Mouse (Mus musculus) forebrain, embryonic 12.5 days (tissue): ENCODE results near the gene Sh3bp4. TPM values are rescaled to one million over a fixed set of nuclear protein-coding genes. Genes with fewer than 3 reads are reported as not detected.

Experiments
- ATAC-seq: fragments of 200-750 bp; cut with Nextera tagmentation; 2 replicates; pipeline ENCODE4 v1.8.0; 2017; ENCODE audit warnings: moderate TSS enrichment; ENCODE audit not compliant: low FRiP score
- H3K27ac ChIP-seq: fragments of 300-500 bp; sonication (generic); 2 replicates; pipeline ENCODE4 v1.5.1; 2016; ENCODE audit warnings: mild to moderate bottlenecking
- H3K27me3 ChIP-seq: fragments of 300-500 bp; sonication (generic); 2 replicates; pipeline ENCODE4 v1.6.1; 2016; ENCODE audit warnings: mild to moderate bottlenecking
- H3K36me3 ChIP-seq: fragments of 300-500 bp; sonication (generic); replicated peaks from 2 replicates; pipeline ENCODE4 v1.6.1; 2016; ENCODE audit warnings: mild to moderate bottlenecking
- H3K4me1 ChIP-seq: fragments of 300-500 bp; sonication (generic); 2 replicates; pipeline ENCODE4 v1.6.1; 2016
- H3K4me2 ChIP-seq: fragments of 300-500 bp; sonication (generic); 2 replicates; pipeline ENCODE4 v1.6.1; 2016; ENCODE audit warnings: mild to moderate bottlenecking, moderate library complexity
- H3K4me3 ChIP-seq: fragments of 300-500 bp; sonication (generic); replicated peaks from 2 replicates; pipeline ENCODE4 v1.5.1; 2016; ENCODE audit warnings: mild to moderate bottlenecking
- H3K9ac ChIP-seq: fragments of 300-500 bp; sonication (generic); 2 replicates; pipeline ENCODE4 v1.6.1; 2016; ENCODE audit warnings: mild to moderate bottlenecking
- H3K9me3 ChIP-seq: fragments of 300-500 bp; sonication (generic); 2 replicates; pipeline ENCODE4 v1.6.1; 2016
- WGBS: fragments of 180-500 bp; shearing (Covaris S2); methylation state at CpG from one replicate; pipeline ENCODE4 v1.1.7; 2016; 5-methylcytosine and 5-hydroxymethylcytosine counted together
- polyA plus RNA-seq: library from polyadenylated mRNA; unstranded; fragments of >200 nt; fragmentation: Nextera tagmentation; extraction: Ambion mirVana; gene quantifications from 2 replicates; pipeline ENCODE4 v1.2.1, GENCODE M21; 2016

Gene Sh3bp4
- polyA plus RNA-seq, 1 experiment from 2014 or later: 27.1 TPM

GRCm38 (mm10) chr1:89138316-89138715 lies 68.1 kb downstream of the Sh3bp4 start:
- Histone ChIP-seq H3K4me1 (peaks cover 19% of the 10 kb centered on the region), H3K36me3 (peaks cover 26% of the 10 kb centered on the region), H3K4me3 (no peak overlapping the region), H3K27ac (no peak overlapping the region), H3K4me2 (no peak overlapping the region), H3K9ac (no peak overlapping the region), H3K27me3 (no peaks in the 10 kb centered on the region), H3K9me3 (no peaks in the 10 kb centered on the region)
- WGBS: 91% methylated on average over 5 of the region's 5 CpGs
- no peak for ATAC-seq

- Histone ChIP-seq H3K4me3 (no peak overlapping the region), H3K9me3 (no peaks in the 10 kb centered on the region), H3K27me3 (no peaks in the 10 kb centered on the region), H3K9ac (no peak overlapping the region), H3K27ac (no peak overlapping the region), H3K4me2 (no peak overlapping the region), H3K36me3 (peaks cover 44% of the 10 kb centered on the region), H3K4me1 (peaks cover 19% of the 10 kb centered on the region)
- no peak for ATAC-seq
- 88% methylated on average over 9 of the region's 9 CpGs for WGBS
Observed at GRCm38 (mm10) chr1:89140113-89140512, 69.9 kb downstream of the Sh3bp4 start.

GRCm38 (mm10) chr1:89151071-89151470 lies 80.9 kb downstream of the Sh3bp4 start:
- ATAC-seq: no peak
- 92% methylated on average over 7 of the region's 7 CpGs for WGBS

GRCm38 (mm10) chr1:89152576-89152975 lies 82.4 kb downstream of the Sh3bp4 start:
- Histone ChIP-seq H3K9me3 (no peaks in the 10 kb centered on the region), H3K4me3 (no peak overlapping the region), H3K4me2 (no peak overlapping the region), H3K4me1 (no peaks in the 10 kb centered on the region), H3K36me3 (peaks cover 51% of the 10 kb centered on the region), H3K27me3 (no peaks in the 10 kb centered on the region), H3K27ac (no peak overlapping the region), H3K9ac (no peak overlapping the region)
- ATAC-seq: no peak
- 76% methylated on average over 7 of the region's 7 CpGs for WGBS

More at GRCm38 (mm10) chr1:89151071-89151470, 80.9 kb downstream of the Sh3bp4 start:
- H3K4me3 ChIP-seq: no peak overlapping the region
- H3K9ac ChIP-seq: no peak overlapping the region
- H3K36me3 ChIP-seq: peaks cover 58% of the 10 kb centered on the region
- no peaks in the 10 kb centered on the region for H3K27me3 ChIP-seq
- no peaks in the 10 kb centered on the region for H3K9me3 ChIP-seq
- H3K4me1 ChIP-seq: no peaks in the 10 kb centered on the region
- H3K27ac ChIP-seq: no peak overlapping the region
- no peak overlapping the region for H3K4me2 ChIP-seq

- H3K9me3 ChIP-seq: no peaks in the 10 kb centered on the region
- WGBS: 90% methylated on average over 6 of the region's 6 CpGs
- peaks cover 47% of the 10 kb centered on the region for H3K36me3 ChIP-seq
- H3K27ac ChIP-seq: no peak overlapping the region
- no peak overlapping the region for H3K9ac ChIP-seq
- no peak overlapping the region for H3K4me2 ChIP-seq
- H3K4me3 ChIP-seq: no peak overlapping the region
- H3K27me3 ChIP-seq: no peaks in the 10 kb centered on the region
- no peak for ATAC-seq
- no peaks in the 10 kb centered on the region for H3K4me1 ChIP-seq
Observed at GRCm38 (mm10) chr1:89153203-89153602, 83.0 kb downstream of the Sh3bp4 start.

- Histone ChIP-seq H3K36me3 (no peaks in the 10 kb centered on the region), H3K4me3 (no peak overlapping the region), H3K27me3 (no peaks in the 10 kb centered on the region), H3K4me2 (no peak overlapping the region), H3K4me1 (peaks cover 11% of the 10 kb centered on the region; the same call in 1 of the 2 replicates), H3K9ac (no peak overlapping the region), H3K9me3 (0 out of 2 replicates have a peak, but pooled peaks cover 4% of the 10 kb centered on the region), H3K27ac (no peak overlapping the region)
- ATAC-seq: no peak
- 95% methylated on average over 6 of the region's 6 CpGs for WGBS
Observed at GRCm38 (mm10) chr1:89163483-89163882, 93.3 kb downstream of the Sh3bp4 start.

GRCm38 (mm10) chr1:89164281-89164680 lies 94.1 kb downstream of the Sh3bp4 start:
- Histone ChIP-seq H3K27ac (no peak overlapping the region), H3K4me1 (peaks cover 11% of the 10 kb centered on the region; the same call in 1 of the 2 replicates), H3K9ac (no peak overlapping the region), H3K9me3 (0 out of 2 replicates have a peak, but pooled peaks cover 4% of the 10 kb centered on the region), H3K4me3 (no peak overlapping the region), H3K27me3 (no peaks in the 10 kb centered on the region), H3K36me3 (no peaks in the 10 kb centered on the region), H3K4me2 (no peak overlapping the region)
- no peak for ATAC-seq
- 83% methylated on average over 5 of the region's 5 CpGs for WGBS

GRCm38 (mm10) chr1:89164685-89165084 lies 94.5 kb downstream of the Sh3bp4 start:
- H3K9ac ChIP-seq: no peak overlapping the region
- H3K27ac ChIP-seq: no peak overlapping the region
- ATAC-seq: no peak
- peaks cover 11% of the 10 kb centered on the region; the same call in 1 of the 2 replicates for H3K4me1 ChIP-seq
- no peak overlapping the region for H3K4me3 ChIP-seq
- H3K9me3 ChIP-seq: 0 out of 2 replicates have a peak, but pooled peaks cover 4% of the 10 kb centered on the region
- WGBS: 46% methylated on average over 7 of the region's 7 CpGs
- no peaks in the 10 kb centered on the region for H3K27me3 ChIP-seq
- H3K4me2 ChIP-seq: no peak overlapping the region
- no peaks in the 10 kb centered on the region for H3K36me3 ChIP-seq

- Histone ChIP-seq H3K4me3 (no peak overlapping the region), H3K9ac (no peak overlapping the region), H3K4me1 (peaks cover 11% of the 10 kb centered on the region; the same call in 1 of the 2 replicates), H3K27ac (no peak overlapping the region), H3K36me3 (no peaks in the 10 kb centered on the region), H3K27me3 (no peaks in the 10 kb centered on the region), H3K4me2 (no peak overlapping the region), H3K9me3 (no peaks in the 10 kb centered on the region)
- no peak for ATAC-seq
- WGBS: 62% methylated on average over 9 of the region's 9 CpGs
Observed at GRCm38 (mm10) chr1:89166814-89167249, 96.6 kb downstream of the Sh3bp4 start.

- no peak overlapping the region for H3K4me2 ChIP-seq
- no peak overlapping the region for H3K4me3 ChIP-seq
- H3K9me3 ChIP-seq: no peaks in the 10 kb centered on the region
- H3K4me1 ChIP-seq: peaks cover 5% of the 10 kb centered on the region; the same call in 1 of the 2 replicates
- no peaks in the 10 kb centered on the region for H3K36me3 ChIP-seq
- ATAC-seq: no peak
- H3K9ac ChIP-seq: no peak overlapping the region
- WGBS: 82% methylated on average over 8 of the region's 8 CpGs
- no peaks in the 10 kb centered on the region for H3K27me3 ChIP-seq
- H3K27ac ChIP-seq: no peak overlapping the region
Observed at GRCm38 (mm10) chr1:89171275-89171767, 101.1 kb downstream of the Sh3bp4 start.

GRCm38 (mm10) chr1:89174621-89175020 lies 104.4 kb downstream of the Sh3bp4 start:
- no peak for ATAC-seq
- 81% methylated on average over 7 of the region's 7 CpGs for WGBS
- no peak overlapping the region for H3K4me3 ChIP-seq
- H3K27me3 ChIP-seq: no peaks in the 10 kb centered on the region
- H3K4me2 ChIP-seq: no peak overlapping the region
- no peaks in the 10 kb centered on the region for H3K36me3 ChIP-seq
- no peaks in the 10 kb centered on the region for H3K4me1 ChIP-seq
- no peak overlapping the region for H3K27ac ChIP-seq
- no peaks in the 10 kb centered on the region for H3K9me3 ChIP-seq
- H3K9ac ChIP-seq: no peak overlapping the region

GRCm38 (mm10) chr1:89175355-89175754 lies 105.1 kb downstream of the Sh3bp4 start:
- no peak overlapping the region for H3K27ac ChIP-seq
- H3K9me3 ChIP-seq: no peaks in the 10 kb centered on the region
- no peak overlapping the region for H3K9ac ChIP-seq
- no peak overlapping the region for H3K4me3 ChIP-seq
- H3K36me3 ChIP-seq: no peaks in the 10 kb centered on the region
- no peaks in the 10 kb centered on the region for H3K4me1 ChIP-seq
- ATAC-seq: no peak
- H3K4me2 ChIP-seq: no peak overlapping the region
- no peaks in the 10 kb centered on the region for H3K27me3 ChIP-seq
- WGBS: 53% methylated on average over 2 of the region's 2 CpGs

- ATAC-seq: peak; percentile 69
- H3K4me3 ChIP-seq: no peak overlapping the region
- peak overlapping the region; percentile 39 for H3K27ac ChIP-seq
- no peaks in the 10 kb centered on the region for H3K9me3 ChIP-seq
- H3K4me2 ChIP-seq: peak overlapping the region; percentile 33
- H3K27me3 ChIP-seq: no peaks in the 10 kb centered on the region
- 4% methylated on average over 9 of the region's 9 CpGs for WGBS
- H3K36me3 ChIP-seq: no peaks in the 10 kb centered on the region
- H3K9ac ChIP-seq: no peak overlapping the region
- H3K4me1 ChIP-seq: peaks cover 26% of the 10 kb centered on the region
Observed at GRCm38 (mm10) chr1:89183261-89183831, 113.1 kb downstream of the Sh3bp4 start.
